Mouse (Mus musculus): Measurements from ENCODE around the gene Dock8.

Gene Dock8

DNA sequence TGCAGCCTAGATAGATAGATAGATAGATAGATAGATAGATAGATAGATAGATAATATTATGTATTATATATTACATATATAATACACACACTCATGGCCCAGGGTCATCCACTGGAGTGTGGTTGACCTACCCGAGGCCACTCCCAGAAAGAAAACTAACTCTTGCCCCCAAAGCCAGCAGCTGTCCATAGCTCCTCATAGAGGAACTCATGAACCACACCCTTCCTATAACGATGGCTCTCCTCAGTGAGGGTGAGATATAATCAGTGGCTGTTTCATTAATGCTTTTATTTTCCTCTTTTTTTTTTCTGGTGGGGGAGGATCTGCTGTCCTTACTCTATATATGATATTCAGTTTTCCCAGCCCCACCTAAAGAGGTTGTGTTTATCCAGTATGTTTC lies 134.6 kb downstream of the Dock8 start:
- DNase-seq = no peak

DNA sequence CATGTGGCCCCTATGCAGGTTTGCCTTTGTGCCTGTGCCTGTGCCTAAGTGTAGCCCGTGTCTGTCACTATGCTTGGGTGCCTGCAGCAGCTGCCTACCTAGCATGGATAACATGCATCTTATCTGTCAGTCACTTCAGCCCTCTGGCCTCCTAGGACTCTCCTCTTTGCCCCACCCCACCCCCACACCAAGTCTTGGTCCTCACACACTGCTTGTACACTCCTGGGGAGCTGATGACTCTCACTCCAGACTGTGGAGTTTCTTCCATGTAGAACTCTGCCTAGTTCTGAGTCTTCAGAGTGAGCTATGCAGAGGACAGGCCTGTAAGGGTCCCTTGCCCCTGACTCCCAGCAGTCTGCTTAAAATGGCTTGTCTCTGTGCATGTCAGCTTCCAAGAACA lies 136.8 kb downstream of the Dock8 start:
- no peak for DNase-seq

DNA sequence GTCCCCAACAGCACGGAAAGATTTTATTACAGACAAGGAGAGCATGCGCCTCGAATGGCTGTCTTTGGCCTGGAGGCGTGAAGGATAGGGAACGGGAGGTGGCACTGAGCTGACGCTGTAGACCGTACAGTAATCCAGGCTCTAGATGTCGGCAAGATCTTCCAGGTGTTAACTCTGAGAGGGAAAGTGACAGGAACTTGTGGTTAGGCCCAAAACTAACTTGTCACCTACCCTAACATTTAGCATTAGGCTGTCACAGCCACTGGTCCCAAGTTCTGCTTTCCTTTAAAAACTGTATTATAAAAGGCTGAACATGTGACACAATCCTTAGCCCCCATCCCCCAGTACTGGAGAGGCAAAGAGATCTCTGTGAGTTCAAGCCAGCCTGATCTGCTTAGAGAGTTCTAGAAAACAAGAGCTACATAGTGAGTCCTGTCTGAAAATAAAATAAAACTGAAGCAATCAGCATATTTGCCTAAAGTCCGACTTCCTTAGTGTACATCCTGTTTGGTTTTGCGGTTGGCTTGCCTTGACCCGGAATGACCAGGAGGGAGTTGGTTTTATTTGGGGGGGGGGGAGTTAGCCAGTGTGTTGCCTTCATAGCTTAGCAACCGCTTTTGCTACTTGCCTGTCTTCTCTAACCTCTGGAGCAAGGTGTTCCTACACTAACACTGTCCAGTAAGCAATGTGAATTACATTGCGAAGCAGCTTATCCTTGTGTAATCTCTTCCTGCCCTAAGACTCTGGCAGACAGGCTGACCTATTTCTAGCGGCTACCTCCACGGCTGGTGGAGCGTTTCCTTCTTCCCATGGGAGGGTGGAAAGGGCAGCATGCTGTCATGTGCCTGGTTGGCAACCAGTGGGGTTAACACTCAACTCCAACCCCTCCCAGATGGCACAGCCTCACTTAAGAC lies 138.8 kb downstream of the Dock8 start:
- no peak for DNase-seq

DNA sequence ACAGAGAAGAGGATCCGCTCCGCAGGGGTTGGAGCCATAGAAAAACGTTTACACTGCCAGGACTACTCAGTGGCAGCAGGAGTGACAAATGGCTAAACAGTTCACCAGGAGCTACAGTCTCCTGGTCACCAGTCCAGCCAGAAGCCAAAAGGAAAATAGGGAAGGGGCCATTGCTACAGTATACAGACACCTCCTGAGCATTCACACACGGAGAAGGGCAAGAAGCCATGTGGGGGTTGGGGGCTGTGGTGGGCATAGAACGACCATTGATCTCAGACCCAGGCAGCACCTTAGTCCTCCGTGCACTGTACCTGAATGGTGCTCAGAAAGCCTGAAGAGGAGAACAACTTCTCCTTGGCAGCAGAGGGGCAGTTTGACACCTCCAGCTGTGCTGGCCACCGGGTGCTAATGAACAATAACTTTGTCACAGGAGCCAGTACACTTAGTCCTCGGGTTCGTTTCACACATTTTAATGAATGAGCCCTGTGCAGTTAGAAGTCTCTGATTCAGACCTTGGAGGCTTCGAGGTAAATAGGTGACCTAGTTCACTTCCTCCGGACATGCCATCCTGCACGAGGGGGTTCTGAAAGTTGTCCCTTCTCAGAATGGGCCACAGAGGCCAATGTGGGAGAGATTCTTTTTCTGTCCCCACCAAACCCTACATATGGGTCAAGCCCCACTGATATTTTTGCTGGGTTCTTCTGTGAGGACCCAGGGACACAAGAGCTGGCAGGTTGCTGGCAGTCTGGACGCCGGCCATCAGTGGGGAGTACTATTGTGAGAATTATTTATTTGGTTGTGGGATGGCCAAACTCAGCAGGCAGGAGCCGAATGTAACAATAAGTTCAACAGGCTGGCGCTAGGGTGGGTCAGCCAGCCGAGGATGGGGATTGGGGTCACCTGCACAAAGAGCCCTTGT lies 145.0 kb downstream of the Dock8 start:
- DNase-seq = peak in 1 of 2 experiments; percentile 15

DNA sequence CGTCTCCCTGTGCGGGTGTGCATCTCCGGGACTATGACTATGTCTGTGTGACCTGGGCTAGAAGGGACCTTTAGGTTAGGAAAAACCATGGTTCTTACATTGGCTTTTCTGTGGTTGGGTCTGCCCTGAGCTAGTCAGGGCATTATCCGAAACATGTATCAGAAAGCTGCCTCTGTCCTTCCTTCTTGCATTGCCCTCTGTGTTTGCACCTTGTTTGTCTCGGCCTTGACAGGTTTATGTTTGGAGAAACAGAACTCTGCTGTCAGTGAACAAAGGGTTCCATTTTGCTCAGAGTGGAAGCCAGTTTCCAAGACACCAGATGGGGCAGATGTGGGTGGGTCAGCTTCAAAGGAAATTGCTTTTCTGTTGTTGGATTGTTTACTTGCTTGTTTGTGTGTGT lies 145.8 kb downstream of the Dock8 start:
- DNase-seq = no peak

DNA sequence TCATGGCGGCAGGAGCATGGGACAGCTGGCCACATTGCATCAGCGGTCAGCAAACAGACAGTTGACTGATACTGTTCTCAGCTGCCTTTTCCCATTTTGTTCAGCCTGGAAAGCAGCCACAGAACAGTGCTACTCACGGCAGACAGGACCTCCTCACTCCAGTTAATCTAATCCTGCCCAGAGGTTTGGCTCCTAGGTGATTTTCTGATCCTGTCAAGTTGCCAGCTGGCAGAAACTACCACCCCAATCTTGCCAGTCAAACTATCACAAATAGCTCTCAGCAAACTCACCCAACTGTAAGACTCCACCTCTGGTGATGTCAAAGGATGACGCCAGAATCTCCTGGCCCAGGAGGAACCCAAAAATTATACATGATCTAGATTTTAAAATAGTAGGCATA lies 146.8 kb downstream of the Dock8 start:
- no peak for DNase-seq

DNA sequence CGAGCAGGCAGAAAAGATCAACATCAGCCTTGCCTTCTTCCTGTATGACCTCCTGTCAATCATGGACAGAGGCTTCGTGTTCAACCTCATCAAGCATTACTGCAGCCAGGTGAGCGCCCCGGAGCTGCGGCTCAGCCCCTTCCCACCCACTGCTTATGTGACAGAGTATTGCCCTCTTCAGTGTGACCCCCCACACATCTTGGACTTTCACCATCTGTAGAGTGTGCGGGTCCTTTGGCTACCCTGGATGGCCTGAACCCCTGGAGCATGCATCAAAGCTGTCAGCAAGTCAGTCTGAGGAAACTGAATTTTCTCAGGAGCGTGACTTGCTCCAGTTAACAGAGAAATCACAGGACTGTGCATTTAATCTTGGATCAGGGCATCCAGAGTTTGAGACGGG lies 150.5 kb downstream of the Dock8 start:
- no peak for DNase-seq

DNA sequence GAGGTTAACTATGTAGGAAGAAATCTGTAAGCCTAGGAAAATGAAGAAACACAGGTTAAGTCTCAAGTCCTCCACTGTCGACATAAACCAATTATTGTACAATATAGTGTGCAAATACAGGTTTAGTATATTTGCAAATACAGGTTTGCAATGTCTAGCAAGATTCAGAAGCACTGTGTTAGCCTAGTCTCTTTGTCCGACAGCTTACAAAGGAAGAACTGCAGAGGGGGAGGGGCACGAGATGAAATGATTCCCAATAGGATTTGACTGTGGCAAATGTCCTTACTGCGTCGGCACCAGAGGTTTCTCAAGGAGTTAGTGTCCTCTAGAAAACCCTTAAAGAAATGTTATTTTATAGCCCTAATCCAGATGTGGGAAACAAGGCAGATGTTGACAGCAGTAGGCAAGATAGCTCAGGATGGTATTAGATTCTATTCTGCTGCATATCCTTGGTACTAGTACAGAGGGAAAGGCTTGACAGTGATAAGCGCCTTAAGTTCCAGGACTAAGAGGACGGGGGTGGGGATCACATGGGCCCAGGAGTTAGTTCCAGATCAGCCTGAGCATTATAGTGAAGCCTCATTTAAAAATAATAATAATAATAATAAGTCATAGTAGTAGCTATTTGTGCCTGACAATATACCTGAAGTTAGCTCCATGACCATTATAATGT lies 155.3 kb downstream of the Dock8 start:
- no peak for DNase-seq

DNA sequence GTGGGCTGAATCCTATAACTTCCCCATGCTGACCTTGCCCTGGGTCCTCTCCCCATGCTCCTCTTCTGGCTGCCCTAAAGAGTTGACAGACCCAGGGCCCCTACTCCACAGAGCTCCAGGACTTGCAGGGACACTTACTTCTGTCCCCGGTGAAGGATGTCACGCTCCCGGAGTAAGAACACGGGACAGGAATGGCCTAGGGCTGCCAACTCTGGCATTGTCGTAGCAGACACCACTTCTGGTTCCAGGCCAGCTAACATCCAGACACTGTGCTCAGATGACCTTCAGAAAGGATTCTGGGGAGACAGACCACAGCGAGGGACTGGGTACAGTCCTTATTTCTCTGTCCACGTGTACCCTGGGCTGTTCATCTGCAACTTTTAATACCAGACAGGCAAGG lies 155.9 kb downstream of the Dock8 start:
- no peak for DNase-seq

DNA sequence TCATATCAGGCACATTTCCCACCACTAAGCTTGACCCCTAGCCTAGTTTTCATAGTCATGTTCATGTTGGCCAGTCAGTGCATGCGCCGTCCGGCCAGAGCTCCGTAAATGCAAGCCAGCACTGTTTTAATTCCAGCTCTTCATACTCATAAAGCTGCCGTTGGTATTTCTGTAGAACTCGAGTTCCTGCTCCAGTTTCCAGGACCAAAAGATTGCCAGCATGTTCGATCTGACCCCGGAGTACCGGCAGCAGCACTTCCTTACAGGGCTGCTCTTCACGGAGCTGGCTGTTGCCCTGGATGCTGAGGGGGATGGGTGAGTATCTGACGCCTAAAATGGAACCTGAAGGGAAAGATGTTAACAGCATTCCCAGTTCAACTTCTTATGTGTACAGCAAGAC lies 156.4 kb downstream of the Dock8 start:
- DNase-seq = no peak

DNA sequence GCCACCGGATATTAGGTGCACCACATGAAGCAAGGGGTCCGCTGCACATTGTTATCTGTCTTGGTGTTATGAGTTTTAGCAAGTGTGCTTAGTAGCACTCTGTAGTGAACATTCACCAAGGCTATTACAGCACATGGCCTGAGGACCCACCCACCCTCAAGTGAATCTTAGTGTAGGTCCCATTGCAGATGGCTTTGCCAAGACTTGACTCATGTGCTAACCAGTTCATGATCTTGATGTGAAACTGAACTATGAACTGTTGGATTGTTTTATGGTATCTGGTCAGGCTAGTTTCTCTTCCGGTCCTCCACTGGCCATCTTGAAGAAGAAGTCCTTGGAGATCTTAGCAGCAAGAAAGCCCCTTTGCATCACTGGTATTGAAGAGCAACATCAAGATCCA lies 162.9 kb downstream of the Dock8 start:
- DNase-seq = no peak

DNA sequence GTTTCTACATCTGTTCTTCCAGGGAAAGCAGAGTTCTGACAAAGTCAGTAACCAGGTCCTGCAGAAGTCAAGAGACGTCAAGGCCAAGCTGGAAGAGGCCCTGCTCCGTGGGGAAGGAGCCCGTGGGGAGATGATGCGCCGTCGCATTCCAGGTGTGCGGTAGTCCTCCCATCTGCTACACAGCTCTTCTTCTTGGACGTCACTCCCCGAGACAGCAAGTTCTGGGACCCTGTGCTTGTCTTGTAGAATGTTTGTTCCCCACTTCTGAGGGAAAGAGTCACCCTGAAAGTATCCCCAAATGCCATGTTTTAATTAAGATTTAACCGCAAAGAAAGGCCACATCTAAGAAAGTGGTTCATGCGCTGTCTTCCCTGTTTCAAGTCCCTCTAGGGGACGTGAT lies 164.1 kb downstream of the Dock8 start:
- DNase-seq = no peak

DNA sequence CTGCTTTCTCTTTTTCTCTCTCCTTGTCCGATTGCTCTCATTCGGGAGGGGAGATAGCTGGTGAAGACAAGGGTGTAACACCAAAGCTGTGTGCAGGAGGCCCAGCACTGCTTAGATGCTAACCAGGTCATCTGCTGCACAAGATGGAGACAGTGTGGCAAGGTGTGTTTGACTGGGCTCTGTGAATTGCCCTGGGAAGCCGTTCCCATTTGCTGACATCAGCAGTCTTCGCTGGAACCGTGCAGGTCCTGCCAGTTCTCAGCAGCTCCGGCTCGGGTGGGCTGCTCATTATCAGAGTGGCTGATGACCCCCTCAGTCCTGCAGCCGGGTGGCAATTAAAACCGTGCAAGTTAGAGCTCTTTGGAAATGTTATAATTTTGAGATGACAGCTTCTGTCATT lies 167.1 kb downstream of the Dock8 start:
- no peak for DNase-seq

DNA sequence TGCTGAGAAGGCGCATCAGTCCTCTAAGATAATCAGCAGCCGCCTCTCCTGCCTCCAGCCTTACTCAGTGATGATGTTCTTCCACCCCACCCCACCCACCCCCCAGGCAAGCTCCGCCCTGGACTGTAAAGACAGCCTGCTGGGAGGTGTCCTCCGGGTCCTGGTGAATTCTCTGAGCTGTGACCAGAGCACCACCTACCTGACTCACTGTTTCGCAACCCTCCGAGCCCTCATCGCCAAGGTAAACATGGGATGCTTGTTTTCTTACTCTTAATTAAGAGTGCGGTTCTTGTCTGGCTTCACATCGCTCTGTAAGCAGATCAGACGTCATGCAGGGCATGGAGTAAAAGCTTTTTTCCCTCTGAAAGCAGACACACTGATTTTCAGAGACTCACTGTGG lies 172.1 kb downstream of the Dock8 start:
- no peak for DNase-seq

DNA sequence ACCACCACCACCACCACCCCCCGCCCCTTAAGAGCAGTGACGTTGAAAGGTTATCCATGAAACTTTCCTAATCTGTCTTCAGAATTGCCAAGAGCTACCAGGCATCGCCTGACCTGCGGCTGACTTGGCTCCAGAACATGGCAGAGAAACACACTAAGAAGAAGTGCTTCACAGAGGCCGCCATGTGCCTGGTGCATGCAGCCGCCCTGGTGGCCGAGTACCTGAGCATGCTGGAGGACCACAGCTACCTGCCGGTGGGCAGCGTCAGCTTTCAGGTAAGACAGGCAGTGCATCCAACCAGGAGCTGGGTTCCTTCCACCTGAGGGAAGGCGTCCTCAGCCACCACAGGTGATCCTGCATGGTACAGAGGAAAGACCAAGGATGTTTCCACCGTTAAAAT lies 177.4 kb downstream of the Dock8 start:
- no peak for DNase-seq

DNA sequence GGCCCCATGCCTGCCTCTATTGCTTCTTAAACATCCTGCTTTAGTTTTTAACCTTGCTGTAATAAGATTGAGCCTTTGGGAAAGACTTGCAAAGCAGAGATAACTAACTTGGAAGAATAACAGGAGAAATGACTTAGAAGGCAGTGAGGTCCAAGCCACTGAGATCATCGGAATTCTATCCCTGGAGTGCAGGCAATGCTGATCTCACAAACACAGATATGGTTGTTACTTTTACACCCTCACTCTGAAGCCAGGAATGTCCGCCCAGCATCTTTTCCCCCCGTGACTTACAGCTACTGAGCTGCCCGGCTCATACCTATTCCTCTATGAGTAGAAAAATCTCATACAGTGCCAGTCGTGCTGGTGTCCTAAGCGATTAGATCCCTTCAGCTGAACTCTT lies 180.7 kb downstream of the Dock8 start:
- no peak for DNase-seq

DNA sequence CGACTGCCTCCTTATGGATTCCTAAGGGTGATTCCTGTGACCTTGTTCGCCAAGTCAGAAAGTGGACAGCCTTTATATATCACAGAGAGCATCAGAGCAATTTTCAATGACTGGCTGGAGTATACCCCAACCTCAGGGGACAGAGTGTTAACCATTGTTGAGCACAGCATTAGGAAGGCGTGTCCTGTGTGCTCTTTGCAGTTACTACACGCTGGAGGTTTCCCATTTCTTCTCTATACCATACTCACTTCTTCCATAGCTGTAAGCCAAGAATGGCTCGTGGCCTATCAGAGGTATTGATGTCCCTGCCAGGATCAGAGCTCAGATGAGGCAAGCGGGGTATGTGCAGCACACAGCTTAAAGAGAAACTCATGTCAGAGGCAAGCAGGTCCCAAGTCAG lies 181.2 kb downstream of the Dock8 start:
- DNase-seq = no peak

DNA sequence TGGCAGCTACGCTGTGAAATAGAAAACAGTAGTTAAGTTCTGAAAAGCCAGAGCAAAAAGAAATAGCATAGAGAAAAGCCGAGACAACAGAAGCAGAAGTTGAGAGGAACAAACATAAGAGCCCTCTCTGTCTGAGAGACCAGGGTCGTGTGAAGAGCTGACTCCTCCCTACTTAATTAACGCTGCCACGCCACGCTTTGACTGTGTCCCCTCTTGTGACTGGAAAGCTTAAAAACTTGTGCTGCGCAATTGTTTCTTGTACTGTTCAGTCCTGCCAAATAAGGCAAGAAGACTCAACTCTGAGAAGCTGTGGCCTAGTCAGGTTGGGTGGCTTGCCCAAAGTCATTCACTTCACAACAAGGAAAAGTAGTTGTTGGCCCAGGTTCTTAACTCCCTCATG lies 184.7 kb downstream of the Dock8 start:
- DNase-seq = no peak

DNA sequence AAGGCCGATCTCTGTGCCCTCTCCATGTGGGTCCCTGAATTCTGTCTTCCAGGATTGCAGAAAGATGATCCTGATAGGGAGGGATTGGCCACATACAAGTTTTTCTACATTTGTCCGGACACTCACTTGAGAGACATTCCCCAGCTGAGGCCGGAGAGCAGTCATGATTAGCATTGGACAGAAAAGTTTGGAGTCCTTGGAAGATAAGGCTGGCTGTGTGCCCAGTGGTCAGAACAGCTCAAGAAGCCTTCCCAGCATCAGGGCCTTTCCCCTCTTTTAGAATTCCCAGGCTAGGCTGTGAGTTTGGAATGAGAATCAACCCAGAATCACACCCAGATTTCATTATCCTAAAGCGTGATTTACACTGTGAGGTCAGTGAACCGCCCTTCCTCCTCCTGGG lies 187.0 kb downstream of the Dock8 start:
- no peak for DNase-seq

DNA sequence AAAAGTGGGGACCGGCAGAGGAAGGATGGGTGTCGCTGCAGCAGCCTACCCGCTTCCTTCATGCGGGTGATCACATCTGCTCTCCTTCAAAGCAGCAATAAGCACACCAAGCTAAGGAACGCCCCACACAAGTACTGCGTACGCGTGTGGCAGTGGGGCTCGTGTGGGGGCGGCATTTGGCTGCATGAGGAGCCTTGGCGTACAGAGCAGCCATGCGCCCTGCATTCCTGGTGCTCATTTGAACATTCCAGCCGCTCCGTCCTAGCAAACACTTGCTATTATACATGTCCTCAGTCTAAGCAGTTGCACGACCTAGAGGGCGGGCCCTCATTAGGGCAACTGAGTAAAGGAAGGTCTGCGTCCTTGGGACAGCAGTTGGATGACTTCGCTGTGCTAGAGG lies 188.3 kb downstream of the Dock8 start:
- no peak for DNase-seq

DNA sequence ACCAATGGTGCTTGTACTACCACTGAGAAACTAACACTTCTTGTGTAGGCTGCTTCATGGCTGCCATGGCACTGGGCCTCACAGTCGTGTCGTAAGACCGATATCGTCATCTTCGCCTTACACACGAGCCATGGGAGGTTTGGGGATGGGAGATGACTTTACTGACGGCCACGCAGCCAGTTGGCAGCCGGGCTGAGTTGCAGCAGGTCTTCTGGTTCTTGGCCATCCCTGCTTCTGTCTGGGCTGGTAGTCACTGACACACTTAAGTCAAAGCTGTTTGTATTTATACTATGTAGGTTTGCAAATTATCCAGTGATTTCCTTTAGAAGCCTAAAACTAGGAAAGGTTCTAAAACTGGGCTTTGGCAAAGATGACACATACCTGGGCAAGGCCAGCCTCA lies 194.4 kb downstream of the Dock8 start:
- DNase-seq = no peak

DNA sequence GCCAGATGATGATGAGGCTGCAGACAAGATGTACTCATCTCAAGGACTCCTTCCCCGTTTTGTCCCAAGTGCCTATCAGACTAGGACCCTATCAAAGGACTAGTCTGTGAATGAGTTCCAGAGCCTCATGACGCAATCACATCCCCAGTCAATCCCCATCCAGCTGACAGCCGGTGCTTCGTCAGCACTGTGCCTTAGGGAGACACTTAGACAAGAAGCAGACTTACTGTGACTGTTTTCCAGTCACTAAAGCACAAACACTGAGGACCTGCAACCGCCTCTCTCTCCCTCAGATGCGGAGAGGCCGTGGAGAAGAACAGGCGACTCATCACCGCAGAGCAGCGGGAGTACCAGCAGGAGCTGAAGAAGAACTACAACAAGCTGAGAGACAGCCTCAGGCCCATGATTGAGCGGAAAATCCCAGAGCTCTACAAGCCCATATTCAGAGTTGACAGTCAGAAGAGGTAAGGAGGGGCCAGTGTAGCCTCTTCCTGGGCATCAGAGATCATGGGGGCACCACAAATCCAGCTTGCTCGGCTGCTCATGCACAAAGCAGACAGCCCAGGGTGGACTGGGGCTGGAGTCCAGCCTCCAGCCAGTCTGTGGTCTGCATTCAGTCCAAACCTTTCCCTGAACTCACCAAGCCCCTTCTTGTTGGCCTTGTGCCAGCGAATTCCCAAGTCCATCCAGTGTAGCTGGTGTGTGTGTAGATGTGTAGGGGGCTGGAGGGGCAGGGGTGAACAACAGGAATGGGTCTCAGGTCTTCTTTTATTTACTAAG lies 200.9 kb downstream of the Dock8 start:
- no peak for DNase-seq

DNA sequence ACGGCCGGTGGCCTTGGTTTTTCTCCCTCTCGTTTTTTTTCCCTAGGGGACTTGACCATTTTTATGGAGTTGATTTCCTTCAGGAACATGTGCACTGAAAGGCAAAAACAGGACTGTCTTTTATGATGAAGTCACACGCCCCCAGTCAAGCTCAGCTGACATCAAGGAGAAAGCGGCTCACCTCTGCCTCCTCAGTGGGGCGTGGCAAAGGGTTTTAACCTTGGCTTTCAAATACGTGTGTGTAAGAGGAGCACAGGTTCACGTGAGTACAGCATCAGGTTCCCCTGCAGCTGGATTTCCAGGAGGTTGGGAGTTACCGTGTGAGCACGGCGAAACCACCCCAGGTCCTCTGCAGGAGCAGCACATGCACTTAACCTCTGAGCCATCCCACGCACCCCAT lies 203.7 kb downstream of the Dock8 start:
- DNase-seq = no peak

All from cerebellum, postnatal 36 days (tissue).